8 mouse cellular contexts compared by ENCODE assay signal in genomic region chr2:105523297-105523802, GRCm38 (mm10).
DNase-seq lines count a peak whose midpoint lies in the region; ATAC-seq and TF ChIP-seq lines count a peak whose summit lies in the region.

No protein-coding gene starts in this region.

- no peaks in the 10 kb centered on the region for H3K4me1 ChIP-seq in G1E (ENCODE audit: insufficient read depth, low read depth, low read length)
- peaks cover 8% of the 10 kb centered on the region for H3K4me1 ChIP-seq in cerebellum, adult 2 months (ENCODE audit: control insufficient read depth, insufficient read depth, low read length)

- no peak for TF ChIP-seq POLR2A in cerebellum, adult 2 months (IDR thresholded peaks at IDR 0.05; ENCODE audit: borderline replicate concordance, insufficient read depth, low read length)

- H3K27ac ChIP-seq in cerebellum, adult 2 months (ENCODE audit: insufficient read depth, low read length): no peak overlapping the region

- peaks cover 5% of the 10 kb centered on the region for H3K27me3 ChIP-seq in G1E (ENCODE audit: insufficient read depth, low read length)
- H3K27me3 ChIP-seq in cerebellum, adult 2 months (ENCODE audit: control insufficient read depth, insufficient read depth, low read length): no peaks in the 10 kb centered on the region

- no peaks in the 10 kb centered on the region for H3K9me3 ChIP-seq in G1E (replicated peaks)

- 20% methylated on average over 5 of the region's 5 CpGs for WGBS in cerebellum, adult 2 months

- H3K4me3 ChIP-seq in G1E (ENCODE audit: low read depth, low read length): no peak overlapping the region
- no peak overlapping the region for H3K4me3 ChIP-seq in cerebellum, adult 2 months (replicated peaks; ENCODE audit: insufficient read depth, low read depth, low read length)

- H3K36me3 ChIP-seq in G1E (replicated peaks): no peaks in the 10 kb centered on the region

- DNase-seq in B cell, adult 2 months: peak; percentile 4 to 6
- peak; percentile 15 for DNase-seq in G1E (ENCODE audit: low spot score)
- peak; percentile 43 to 65 for DNase-seq in cerebellum, adult 2 months
- DNase-seq in layer of hippocampus, adult 11-12 months (ENCODE audit: low spot score): peak; percentile 61
- DNase-seq in lung, postnatal 10 days: peak; percentile 53
- peak; percentile 67 for DNase-seq in right cerebral cortex, postnatal 4 days

- TF ChIP-seq CTCF in G1E (IDR thresholded peaks at IDR 0.05; ENCODE audit: low read depth, low read length): peak; percentile 37; the same call in 1 of the 2 replicates
- TF ChIP-seq CTCF in cerebellum, adult 2 months (IDR thresholded peaks at IDR 0.05; ENCODE audit: borderline replicate concordance, insufficient read depth, low read depth, low read length): peak; percentile 63; the same call in 1 of the 2 replicates

- no peak for ATAC-seq in G1E (ENCODE audit: extremely low read depth, insufficient number of reproducible peaks, low FRiP score, poor library complexity, severe bottlenecking)
- peak; percentile 59 for ATAC-seq in frontal cortex, adult (ENCODE audit: low TSS enrichment)
- no peak for ATAC-seq in megakaryocyte, adult 5-6 weeks (ENCODE audit: poor library complexity, severe bottlenecking)

Comparison
In these comparisons a context has a peak if more than half of its experiments do, and no peak if none do; other contexts are left out.
1. DNase-seq: peak in every context shown above with its lines; median percentile 67 in right cerebral cortex, postnatal 4 days; 61 in layer of hippocampus, adult 11-12 months; 54 in cerebellum, adult 2 months; 53 in lung, postnatal 10 days; 15 in G1E; 5 in B cell, adult 2 months.